Mouse (Mus musculus) E14TG2a.4 (cell line): ENCODE data around the gene Ube2d3.

ENCODE experiments used
- H3K27me3 ChIP-seq: 2 replicates; pipeline ENCODE4 v1.6.1; 2014; ENCODE audit warnings: low read length, control low read depth; ENCODE audit not compliant: insufficient read depth
- H3K36me3 ChIP-seq: 2 replicates; pipeline ENCODE4 v1.6.1; 2014; ENCODE audit warnings: low read length, control low read depth; ENCODE audit not compliant: insufficient read depth
- H3K4me1 ChIP-seq: replicated peaks from 2 replicates; pipeline ENCODE4 v1.6.1; 2014; ENCODE audit warnings: low read depth, low read length, control low read depth
- H3K4me3 ChIP-seq: replicated peaks from 2 replicates; pipeline ENCODE4 v1.5.1; 2014; ENCODE audit warnings: mild to moderate bottlenecking, low read length
- H3K9me3 ChIP-seq: 2 replicates; pipeline ENCODE4 v1.6.1; 2014; ENCODE audit warnings: low read length, control low read depth
- CTCF ChIP-seq: conservative IDR thresholded peaks from 2 replicates; pipeline ENCODE4 v1.5.1; 2014; ENCODE audit warnings: low read length
- NANOG ChIP-seq: IDR thresholded peaks from 2 replicates; pipeline ENCODE4 v1.6.1; 2014; ENCODE audit warnings: borderline replicate concordance, low read length, mixed read lengths
- POU5F1 ChIP-seq: IDR thresholded peaks from 2 replicates; pipeline ENCODE4 v1.6.1; 2014; ENCODE audit warnings: low read length, borderline replicate concordance

Ube2d3 gene

DNA sequence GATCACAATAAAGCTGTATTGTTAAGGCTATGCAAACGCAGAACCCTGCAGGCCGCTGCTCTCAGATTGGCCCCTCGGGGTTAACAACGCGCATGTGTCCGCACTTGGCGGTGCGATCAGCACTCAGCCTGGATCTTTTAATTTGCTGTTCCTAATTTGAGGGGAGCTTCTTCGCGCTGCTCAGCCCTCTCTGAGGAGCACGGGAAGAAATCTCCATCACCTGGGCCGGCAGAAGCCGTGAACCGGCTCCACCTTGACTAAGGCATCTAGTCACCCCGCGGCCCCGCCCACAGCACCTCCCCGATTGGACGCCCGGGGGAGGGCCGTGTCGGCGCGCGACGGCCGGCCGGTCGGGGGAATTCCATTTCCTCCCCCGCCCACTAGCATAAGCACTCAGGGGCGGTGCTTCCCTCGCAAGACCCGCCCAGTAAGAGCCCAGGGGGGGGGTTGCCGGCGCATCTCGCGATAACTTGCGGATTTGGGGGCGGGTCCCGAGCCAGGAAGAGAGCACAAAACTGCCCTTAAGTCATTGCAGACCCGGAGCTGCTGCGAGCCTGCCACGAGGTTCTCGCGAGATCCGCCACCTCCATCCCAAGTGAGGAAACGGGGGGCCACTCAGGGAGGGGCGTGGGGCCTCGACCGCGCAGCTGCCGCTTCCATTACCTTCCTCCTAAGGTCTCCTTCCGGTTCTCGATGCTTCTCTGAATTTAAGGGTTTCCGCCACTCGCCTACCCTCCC, at the start of gene Ube2d3:
Gene Ube2d3 (plus strand): TSS at position 392 of the 738 bp plus-strand sequence.
- Histone ChIP-seq H3K27me3 (no peaks in the 10 kb centered on the region), H3K4me3 (peak within 1 kb of the TSS; percentile 94), H3K36me3 (peaks cover 39% of the 10 kb centered on the region), H3K9me3 (no peaks in the 10 kb centered on the region), H3K4me1 (peaks cover 39% of the 10 kb centered on the region)
- TF ChIP-seq CTCF, result no peak

DNA sequence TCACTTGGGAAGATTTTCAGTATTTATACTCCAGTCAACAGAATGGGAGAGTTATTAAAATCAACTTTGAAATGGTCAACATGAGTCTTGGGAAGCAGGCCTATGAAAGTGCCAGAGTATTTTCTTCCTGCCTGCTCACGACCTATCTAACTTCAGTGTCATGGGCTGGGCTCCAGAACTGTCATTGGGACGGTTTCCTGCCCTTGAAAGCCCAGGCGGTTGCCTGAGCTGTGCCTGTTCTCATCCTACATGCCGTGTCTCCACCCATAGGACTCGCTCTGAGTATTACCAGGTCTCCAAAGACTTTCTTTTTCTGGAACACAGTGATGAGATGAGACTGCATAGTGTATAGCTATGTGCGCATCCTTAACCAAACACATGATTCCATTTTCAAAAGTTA, 44.8 kb upstream of the Ube2d3 start:
- Histone ChIP-seq H3K4me3 (no peak overlapping the region), H3K9me3 (no peaks in the 10 kb centered on the region), H3K4me1 (no peaks in the 10 kb centered on the region), H3K27me3 (no peaks in the 10 kb centered on the region), H3K36me3 (no peaks in the 10 kb centered on the region; the same call in 1 of the 2 replicates)
- no peak for TF ChIP-seq CTCF
- TF ChIP-seq NANOG, result no peak
- TF ChIP-seq POU5F1, result no peak

DNA sequence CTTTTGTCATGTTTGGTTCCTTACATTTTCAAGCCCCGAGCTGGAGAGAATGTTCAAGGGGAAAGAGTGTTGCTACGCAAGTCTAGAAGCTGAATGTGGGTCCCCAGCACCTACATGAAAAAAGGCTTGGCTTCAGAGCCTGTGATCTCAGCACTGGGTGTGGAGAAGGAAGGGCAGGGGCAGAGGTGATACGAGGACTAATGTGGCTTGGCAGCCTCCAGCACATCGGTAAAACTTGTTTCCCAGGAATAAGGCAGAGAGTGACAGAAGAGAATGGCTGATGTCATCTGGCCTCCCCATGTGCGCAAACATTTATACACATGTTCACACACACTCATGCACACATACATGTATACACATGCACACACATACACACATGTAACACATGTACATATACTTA, 42.9 kb upstream of the Ube2d3 start:
- Histone ChIP-seq H3K36me3 (no peaks in the 10 kb centered on the region; the same call in 1 of the 2 replicates), H3K9me3 (no peaks in the 10 kb centered on the region), H3K27me3 (no peaks in the 10 kb centered on the region), H3K4me1 (no peaks in the 10 kb centered on the region), H3K4me3 (no peak overlapping the region)
- TF ChIP-seq CTCF, result no peak
- no peak for TF ChIP-seq NANOG
- no peak for TF ChIP-seq POU5F1

DNA sequence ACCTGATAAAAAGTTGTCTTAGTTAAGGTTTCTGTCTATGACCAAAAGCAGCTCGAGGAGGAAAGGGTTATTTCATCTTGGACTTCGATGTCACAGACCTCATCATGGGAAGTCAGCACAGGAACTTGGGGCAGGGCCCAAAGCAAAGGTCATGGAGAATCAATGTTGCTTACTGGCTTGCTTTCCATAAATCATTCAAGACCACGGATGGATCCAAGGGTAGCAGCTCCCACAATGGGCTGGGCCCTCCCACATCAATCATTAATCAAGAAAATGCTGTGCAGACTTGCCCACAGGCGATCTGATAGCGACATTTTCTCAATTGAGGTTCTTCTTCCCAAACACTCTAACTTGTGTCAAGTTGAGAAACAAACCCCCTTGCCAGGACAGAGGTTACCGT, 41.9 kb upstream of the Ube2d3 start:
- no peak overlapping the region for H3K4me3 ChIP-seq
- no peaks in the 10 kb centered on the region; the same call in 1 of the 2 replicates for H3K36me3 ChIP-seq
- no peaks in the 10 kb centered on the region for H3K4me1 ChIP-seq
- H3K9me3 ChIP-seq, result no peaks in the 10 kb centered on the region
- no peaks in the 10 kb centered on the region for H3K27me3 ChIP-seq
- TF ChIP-seq POU5F1, result no peak
- TF ChIP-seq NANOG, result no peak
- no peak for TF ChIP-seq CTCF

DNA sequence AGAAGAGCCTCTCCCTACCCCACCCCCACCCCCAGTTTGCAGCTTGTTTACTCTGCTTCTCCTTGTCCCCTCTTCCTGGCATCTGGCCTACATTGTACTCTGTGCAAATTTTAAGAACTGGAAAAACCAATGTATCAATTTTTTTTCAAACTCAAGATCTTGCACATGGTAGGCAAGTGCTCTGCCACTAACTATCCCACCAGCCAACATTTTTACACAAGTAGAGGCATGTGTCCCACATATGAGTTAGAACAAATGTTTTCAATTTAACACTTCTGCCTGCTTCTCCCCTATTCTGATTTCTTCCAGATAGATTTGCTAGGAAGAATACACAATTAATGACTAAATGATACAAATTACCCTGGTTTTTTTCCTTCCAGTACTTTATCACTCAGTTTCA, 40.8 kb upstream of the Ube2d3 start:
- Histone ChIP-seq H3K4me1 (peaks cover 8% of the 10 kb centered on the region), H3K36me3 (no peaks in the 10 kb centered on the region; the same call in 1 of the 2 replicates), H3K27me3 (no peaks in the 10 kb centered on the region), H3K9me3 (no peaks in the 10 kb centered on the region), H3K4me3 (no peak overlapping the region)
- no peak for TF ChIP-seq POU5F1
- no peak for TF ChIP-seq CTCF
- TF ChIP-seq NANOG, result no peak

DNA sequence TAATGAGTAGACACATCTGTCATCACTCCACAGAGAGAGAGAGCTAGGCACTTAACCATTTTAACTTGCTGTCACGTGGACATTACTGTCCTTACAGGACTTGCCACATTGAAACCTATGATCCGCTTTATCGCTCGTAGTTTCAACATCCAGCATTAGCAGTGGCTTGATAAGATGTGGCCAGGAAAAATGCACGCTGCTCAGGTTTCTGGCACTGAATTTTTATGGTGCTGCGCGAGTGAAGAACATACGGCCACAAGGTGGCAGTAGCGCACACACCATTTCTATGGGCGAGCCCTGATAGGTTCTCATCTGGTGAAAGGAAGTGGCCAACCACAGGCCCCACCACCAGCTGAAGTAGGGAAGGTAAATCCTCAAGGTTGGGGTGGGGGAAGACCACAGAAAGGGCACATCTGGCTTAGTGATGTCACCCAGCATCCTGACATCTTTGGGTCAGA, 35.7 kb upstream of the Ube2d3 start:
- peaks cover 20% of the 10 kb centered on the region for H3K4me1 ChIP-seq
- TF ChIP-seq POU5F1 (no peak), CTCF (peak; percentile 83)
- peaks cover 11% of the 10 kb centered on the region; the same call in 1 of the 2 replicates for H3K36me3 ChIP-seq
- no peak overlapping the region for H3K4me3 ChIP-seq
- no peaks in the 10 kb centered on the region for H3K27me3 ChIP-seq
- no peaks in the 10 kb centered on the region for H3K9me3 ChIP-seq

DNA sequence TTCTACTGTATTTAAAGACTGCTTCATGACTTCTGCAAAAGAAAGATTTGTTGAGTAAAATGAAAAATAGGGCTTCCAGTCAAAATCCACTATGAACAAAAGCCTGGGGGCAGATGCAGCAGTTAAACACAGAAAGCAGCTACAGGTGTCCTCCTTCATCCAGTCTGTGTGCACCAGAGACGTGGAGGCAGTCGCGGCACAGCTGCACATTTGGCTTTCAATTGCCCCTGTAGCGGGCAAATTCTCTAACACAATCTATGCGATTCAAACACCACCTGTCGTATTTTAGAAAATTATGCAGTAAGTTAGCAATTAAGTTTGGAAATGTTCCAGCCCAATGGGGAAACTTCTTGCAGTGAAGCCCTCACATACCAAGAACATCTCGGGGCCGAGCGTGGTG, 34.7 kb upstream of the Ube2d3 start:
- Histone ChIP-seq H3K4me3 (peak overlapping the region; percentile 53), H3K9me3 (no peaks in the 10 kb centered on the region), H3K27me3 (no peaks in the 10 kb centered on the region), H3K4me1 (peaks cover 20% of the 10 kb centered on the region), H3K36me3 (peaks cover 12% of the 10 kb centered on the region; the same call in 1 of the 2 replicates)
- TF ChIP-seq CTCF (no peak), NANOG (no peak), POU5F1 (no peak)

DNA sequence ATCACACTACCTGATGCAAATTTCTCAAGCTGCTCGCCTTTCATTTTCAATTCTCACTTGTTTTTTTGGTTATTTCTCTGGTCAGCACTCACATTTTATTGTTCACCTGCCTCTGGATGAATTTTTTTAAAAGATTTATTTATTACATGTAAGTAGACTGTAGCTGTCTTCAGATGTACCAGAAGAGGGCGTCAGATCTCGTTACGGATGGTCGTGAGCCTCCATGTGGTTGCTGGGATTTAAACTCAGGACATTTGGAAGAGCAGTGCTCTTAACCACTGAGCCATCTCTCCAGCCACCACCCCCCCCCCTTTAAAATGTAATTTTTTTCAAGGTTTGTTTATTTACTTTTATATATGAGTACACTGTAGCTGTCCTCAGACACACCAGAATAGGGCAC, 34.1 kb upstream of the Ube2d3 start:
- Histone ChIP-seq H3K36me3 (peaks cover 12% of the 10 kb centered on the region; the same call in 1 of the 2 replicates), H3K27me3 (no peaks in the 10 kb centered on the region), H3K9me3 (no peaks in the 10 kb centered on the region), H3K4me1 (peaks cover 22% of the 10 kb centered on the region), H3K4me3 (no peak overlapping the region)
- TF ChIP-seq POU5F1 (no peak), CTCF (peak; percentile 33), NANOG (no peak)

DNA sequence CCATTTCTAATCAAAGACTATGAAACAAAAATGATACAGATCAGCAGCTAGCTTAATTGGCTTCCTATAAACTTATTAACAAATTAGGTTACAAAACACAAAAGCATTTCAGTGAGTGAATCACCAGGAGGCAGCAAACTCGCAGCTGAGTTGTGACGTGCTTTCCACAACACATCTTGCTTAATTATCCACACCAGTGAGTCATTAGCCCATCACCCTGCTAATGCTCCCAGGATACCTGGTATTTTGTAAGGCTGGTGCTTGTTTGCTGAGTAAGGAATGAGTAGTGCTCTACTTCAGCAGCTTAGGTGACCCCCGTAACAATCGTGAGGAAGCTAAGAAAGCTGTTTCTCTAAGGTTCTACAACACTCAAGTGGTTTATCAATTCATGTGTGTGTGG, 33.4 kb upstream of the Ube2d3 start:
- H3K27me3 ChIP-seq, result no peaks in the 10 kb centered on the region
- peaks cover 26% of the 10 kb centered on the region for H3K4me1 ChIP-seq
- peaks cover 12% of the 10 kb centered on the region; the same call in 1 of the 2 replicates for H3K36me3 ChIP-seq
- H3K4me3 ChIP-seq, result no peak overlapping the region
- no peak for TF ChIP-seq CTCF
- TF ChIP-seq NANOG, result no peak
- TF ChIP-seq POU5F1, result no peak
- no peaks in the 10 kb centered on the region for H3K9me3 ChIP-seq
